Mouse (Mus musculus) testis, adult 2 months (tissue): ENCODE results near the gene S1pr5.
"Not testable (repeated sequence)": the region's sequence is repeated elsewhere in the genome, so short reads cannot be mapped to it uniquely, and the experiment has no call there.

Source experiments
- CTCF ChIP-seq: fragments of 200-500 bp; IDR thresholded peaks from 2 replicates; pipeline ENCODE4 v1.5.1; 2012; ENCODE audit warnings: low read depth, mild to moderate bottlenecking, inconsistent platforms, low read length, moderate library complexity; ENCODE audit not compliant: control insufficient read depth, insufficient read depth, insufficient replicate concordance
- POLR2A ChIP-seq: fragments of 200-500 bp; IDR thresholded peaks from 2 replicates; pipeline ENCODE4 v1.6.1; 2012; ENCODE audit warnings: low read depth, mild to moderate bottlenecking, inconsistent platforms, low read length, moderate library complexity; ENCODE audit not compliant: control insufficient read depth

- TF ChIP-seq CTCF, POLR2A: not testable (repeated sequence)
Observed at GRCm38 (mm10) chr9:21223490-21223889, 24.8 kb downstream of the S1pr5 start.
